Mouse (Mus musculus): ENCODE measurements at regions not wholly inside any gene's neighbourhood (a gene's known extent, or its start where the extent isn't known, plus 50 kb on each side); places are given as distances from the start of the nearest gene placed in this dataset.

DNA sequence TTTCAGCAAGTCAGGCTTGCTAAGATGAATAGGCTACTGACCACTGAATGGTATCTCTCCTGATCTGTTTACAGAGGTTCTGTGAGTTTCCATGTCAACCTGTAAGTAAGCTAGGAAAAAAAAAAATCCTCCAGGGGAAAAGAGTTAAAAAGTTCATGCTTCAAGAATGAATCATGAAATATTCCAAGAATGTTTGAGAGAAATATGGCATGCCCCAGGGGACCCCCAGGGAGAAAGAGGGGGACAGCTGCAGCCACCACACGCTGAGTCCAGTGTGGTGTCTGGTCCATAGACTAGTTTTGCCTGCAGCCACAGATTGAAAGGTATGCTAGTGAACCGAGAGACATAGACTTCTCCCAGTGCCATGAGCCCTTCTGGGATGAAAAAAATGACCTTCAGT lies 56.1 kb upstream of the Fggy start:
- TF ChIP-seq EP300 (IDR thresholded peaks at IDR 0.05; ENCODE audit: insufficient read depth, low read depth, low read length) (no peak), POLR2A (IDR thresholded peaks at IDR 0.05; ENCODE audit: insufficient read depth, low read depth, low read length) (no peak), CTCF (IDR thresholded peaks at IDR 0.05) (no peak)
